Mouse (Mus musculus): ENCODE measurements around the gene Gpr61. TPM values are rescaled to one million over a fixed set of nuclear protein-coding genes. Genes with fewer than 3 reads are reported as not detected.

Gene Gpr61
- total and polyA plus RNA-seq, 2 experiments from 2014 or later, result 7.8 to 12.8 TPM

DNA sequence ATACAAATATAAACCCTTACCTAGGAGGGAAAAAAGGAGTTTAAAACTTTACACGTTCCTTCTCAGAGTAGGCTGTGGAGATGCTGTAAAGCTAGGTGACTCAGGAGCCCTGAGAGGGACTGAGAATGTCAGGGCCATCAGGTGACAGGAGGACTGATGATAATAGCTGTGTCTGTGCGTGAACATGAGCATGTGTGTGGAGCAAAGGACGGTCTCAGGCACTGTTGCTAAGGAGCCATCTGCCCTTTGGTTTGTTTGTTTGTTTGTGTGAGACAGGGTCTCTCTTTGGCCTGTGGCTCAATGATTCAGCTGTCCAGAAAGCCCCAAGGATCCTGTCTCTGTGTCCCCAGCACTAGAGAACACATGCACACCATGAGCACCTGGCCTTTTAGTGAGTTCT lies 33.6 kb downstream of the Gpr61 start:
- H3K9me3 ChIP-seq (ENCODE audit: low read length), result no peaks in the 10 kb centered on the region
- H3K9ac ChIP-seq (replicated peaks; ENCODE audit: low read length, poor library complexity, severe bottlenecking), result no peak overlapping the region
- H3K27ac ChIP-seq (ENCODE audit: low read depth, low read length), result no peak overlapping the region
- no peak overlapping the region for H3K4me3 ChIP-seq (ENCODE audit: low read depth, low read length)
- H3K36me3 ChIP-seq (ENCODE audit: insufficient read depth, low read length), result peaks cover 35% of the 10 kb centered on the region
- no peaks in the 10 kb centered on the region for H3K27me3 ChIP-seq (ENCODE audit: insufficient read depth, low read length)
- no peak overlapping the region for H3K4me2 ChIP-seq (ENCODE audit: low read depth, low read length, poor library complexity, severe bottlenecking)
- no peaks in the 10 kb centered on the region for H3K4me1 ChIP-seq (ENCODE audit: insufficient read depth, low read length)
- TF ChIP-seq CTCF (IDR thresholded peaks at IDR 0.05), result no peak
- DNase-seq (ENCODE audit: low spot score), result no peak
- 86% methylated on average over 3 of the region's 3 CpGs for WGBS
- ATAC-seq (ENCODE audit: low FRiP score), result no peak

DNA sequence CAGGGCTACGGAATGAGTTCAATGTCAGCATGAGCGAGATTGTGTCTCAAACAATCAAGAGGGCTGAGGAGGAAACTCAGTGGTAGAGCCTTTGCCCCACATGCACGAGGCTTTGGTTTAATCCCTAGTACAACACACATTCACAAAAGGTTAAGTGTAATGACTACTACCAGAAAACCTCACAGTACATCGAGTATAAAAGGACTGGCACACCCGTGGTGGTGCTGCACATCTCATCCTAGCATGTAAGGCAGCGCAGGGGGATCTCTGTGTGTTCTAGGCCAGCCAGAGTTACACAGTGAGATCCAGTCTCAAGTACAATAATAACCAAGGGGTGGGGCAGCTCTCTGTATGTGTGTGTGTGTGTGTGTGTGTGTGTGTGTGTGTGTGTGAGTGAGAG lies 37.2 kb downstream of the Gpr61 start:
- no peak for ATAC-seq (ENCODE audit: low FRiP score)
- TF ChIP-seq CTCF (IDR thresholded peaks at IDR 0.05), result no peak

DNA sequence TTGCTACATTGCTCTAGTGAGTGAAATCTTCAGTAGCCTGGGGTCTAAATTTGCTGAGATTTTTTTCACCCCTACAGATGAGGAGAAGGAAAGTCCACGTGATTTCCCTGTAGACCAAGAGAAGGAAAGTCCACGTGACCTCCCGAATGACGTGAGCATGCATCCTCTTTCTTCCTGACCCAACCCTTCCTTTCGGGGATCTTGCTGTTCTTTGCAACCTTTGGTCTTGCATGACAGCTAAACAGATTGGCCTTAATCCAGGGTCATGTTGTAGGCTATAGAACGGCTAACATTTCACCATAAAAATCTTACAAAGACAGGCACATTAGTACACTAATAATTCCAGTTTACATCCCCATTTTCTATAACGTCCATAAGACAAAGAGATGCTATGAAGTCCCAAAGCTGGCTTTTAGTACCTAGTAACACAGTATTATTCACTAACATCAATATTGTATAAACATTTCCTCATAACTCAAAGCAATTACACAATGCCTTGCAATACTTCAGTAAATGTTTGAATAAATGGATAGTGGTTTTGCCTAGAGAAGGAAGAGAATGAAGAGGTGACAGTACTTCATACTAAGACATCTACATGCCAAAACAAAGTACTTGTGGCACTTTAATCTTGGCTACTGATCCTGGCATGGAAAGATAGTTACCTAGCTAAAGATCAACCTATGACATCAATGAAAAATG lies 40.9 kb downstream of the Gpr61 start:
- Histone ChIP-seq H3K36me3 (ENCODE audit: insufficient read depth, low read length) (peaks cover 42% of the 10 kb centered on the region), H3K4me3 (ENCODE audit: low read depth, low read length) (no peak overlapping the region), H3K9ac (replicated peaks; ENCODE audit: low read length, poor library complexity, severe bottlenecking) (no peak overlapping the region), H3K27ac (ENCODE audit: low read depth, low read length) (no peak overlapping the region), H3K4me1 (ENCODE audit: insufficient read depth, low read length) (no peaks in the 10 kb centered on the region), H3K9me3 (ENCODE audit: low read length) (no peaks in the 10 kb centered on the region), H3K27me3 (ENCODE audit: insufficient read depth, low read length) (no peaks in the 10 kb centered on the region), H3K4me2 (ENCODE audit: low read depth, low read length, poor library complexity, severe bottlenecking) (no peak overlapping the region)
- ATAC-seq (ENCODE audit: low FRiP score), result no peak
- DNase-seq (ENCODE audit: low spot score), result no peak
- TF ChIP-seq CTCF (IDR thresholded peaks at IDR 0.05), result no peak
- 94% methylated on average over 7 of the region's 7 CpGs for WGBS

More for the DNA sequence above, 37.2 kb downstream of the Gpr61 start:
- H3K4me1 ChIP-seq (ENCODE audit: insufficient read depth, low read length), result no peaks in the 10 kb centered on the region
- H3K27me3 ChIP-seq (ENCODE audit: insufficient read depth, low read length), result no peaks in the 10 kb centered on the region
- H3K4me3 ChIP-seq (ENCODE audit: low read depth, low read length), result no peak overlapping the region
- H3K27ac ChIP-seq (ENCODE audit: low read depth, low read length), result no peak overlapping the region
- H3K36me3 ChIP-seq (ENCODE audit: insufficient read depth, low read length), result peaks cover 40% of the 10 kb centered on the region
- no peak overlapping the region for H3K4me2 ChIP-seq (ENCODE audit: low read depth, low read length, poor library complexity, severe bottlenecking)
- WGBS, result 90% methylated on average over 6 of the region's 6 CpGs
- no peaks in the 10 kb centered on the region for H3K9me3 ChIP-seq (ENCODE audit: low read length)
- no peak for DNase-seq (ENCODE audit: low spot score)
- no peak overlapping the region for H3K9ac ChIP-seq (replicated peaks; ENCODE audit: low read length, poor library complexity, severe bottlenecking)

- DNase-seq (ENCODE audit: low spot score) (no peak), ATAC-seq (ENCODE audit: low FRiP score) (no peak)
- Histone ChIP-seq H3K4me2 (ENCODE audit: low read depth, low read length, poor library complexity, severe bottlenecking) (no peak overlapping the region), H3K9ac (replicated peaks; ENCODE audit: low read length, poor library complexity, severe bottlenecking) (no peak overlapping the region), H3K36me3 (ENCODE audit: insufficient read depth, low read length) (peaks cover 45% of the 10 kb centered on the region), H3K4me1 (ENCODE audit: insufficient read depth, low read length) (no peaks in the 10 kb centered on the region), H3K4me3 (ENCODE audit: low read depth, low read length) (no peak overlapping the region), H3K27me3 (ENCODE audit: insufficient read depth, low read length) (no peaks in the 10 kb centered on the region), H3K27ac (ENCODE audit: low read depth, low read length) (no peak overlapping the region), H3K9me3 (ENCODE audit: low read length) (no peaks in the 10 kb centered on the region)
- no peak for TF ChIP-seq CTCF (IDR thresholded peaks at IDR 0.05)
- 80% methylated on average over 4 of the region's 4 CpGs for WGBS
Observed at GRCm38 (mm10) chr3:108112666-108113065, 42.0 kb downstream of the Gpr61 start.

DNA sequence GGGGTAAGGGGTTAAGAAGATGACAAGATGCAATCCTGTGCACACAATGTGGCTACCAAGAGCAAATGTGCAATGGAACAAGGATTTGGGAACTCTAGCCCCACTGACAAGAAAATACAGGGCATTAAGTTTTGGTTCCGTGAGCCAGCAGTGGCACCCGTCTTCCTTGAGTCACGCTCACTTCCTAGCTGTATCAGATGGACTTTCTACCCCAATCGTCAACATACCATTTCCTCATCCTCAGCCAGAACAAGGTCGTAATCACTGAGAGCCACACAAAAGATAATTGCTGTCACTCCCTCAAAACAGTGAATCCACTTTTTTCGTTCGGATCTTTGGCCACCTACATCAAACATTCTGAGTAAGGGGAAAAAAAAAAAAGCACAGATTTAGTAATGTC lies 42.4 kb downstream of the Gpr61 start:
- Histone ChIP-seq H3K9ac (replicated peaks; ENCODE audit: low read length, poor library complexity, severe bottlenecking) (no peak overlapping the region), H3K27ac (ENCODE audit: low read depth, low read length) (no peak overlapping the region), H3K4me2 (ENCODE audit: low read depth, low read length, poor library complexity, severe bottlenecking) (no peak overlapping the region), H3K4me3 (ENCODE audit: low read depth, low read length) (no peak overlapping the region), H3K36me3 (ENCODE audit: insufficient read depth, low read length) (peaks cover 41% of the 10 kb centered on the region), H3K9me3 (ENCODE audit: low read length) (no peaks in the 10 kb centered on the region), H3K27me3 (ENCODE audit: insufficient read depth, low read length) (no peaks in the 10 kb centered on the region), H3K4me1 (ENCODE audit: insufficient read depth, low read length) (no peaks in the 10 kb centered on the region)
- 91% methylated on average over 7 of the region's 7 CpGs for WGBS
- no peak for TF ChIP-seq CTCF (IDR thresholded peaks at IDR 0.05)
- DNase-seq (ENCODE audit: low spot score) (no peak), ATAC-seq (ENCODE audit: low FRiP score) (no peak)

DNA sequence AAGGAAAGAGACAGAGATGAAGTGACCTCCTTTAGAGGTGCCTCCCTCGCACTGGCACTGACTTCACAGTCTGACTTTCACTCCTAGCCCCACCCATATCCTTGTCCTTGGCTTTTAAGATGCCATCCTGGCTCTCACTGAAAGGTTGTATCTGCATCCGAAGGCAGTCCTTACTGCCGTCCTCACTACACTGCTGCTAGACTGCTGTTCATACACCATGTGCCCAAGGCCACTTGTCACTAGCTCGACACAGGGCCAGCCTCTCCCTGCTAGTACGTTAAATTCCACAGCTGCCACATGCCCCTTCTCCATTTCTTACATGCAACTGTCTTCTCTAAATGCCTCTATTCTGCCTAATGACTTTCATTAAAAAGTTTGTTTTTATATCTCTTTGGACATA lies 43.4 kb downstream of the Gpr61 start:
- Histone ChIP-seq H3K36me3 (ENCODE audit: insufficient read depth, low read length) (peaks cover 40% of the 10 kb centered on the region), H3K4me1 (ENCODE audit: insufficient read depth, low read length) (no peaks in the 10 kb centered on the region), H3K27me3 (ENCODE audit: insufficient read depth, low read length) (no peaks in the 10 kb centered on the region), H3K4me2 (ENCODE audit: low read depth, low read length, poor library complexity, severe bottlenecking) (no peak overlapping the region), H3K9ac (replicated peaks; ENCODE audit: low read length, poor library complexity, severe bottlenecking) (no peak overlapping the region), H3K27ac (ENCODE audit: low read depth, low read length) (no peak overlapping the region), H3K4me3 (ENCODE audit: low read depth, low read length) (no peak overlapping the region), H3K9me3 (ENCODE audit: low read length) (no peaks in the 10 kb centered on the region)
- ATAC-seq (ENCODE audit: low FRiP score) (no peak), DNase-seq (ENCODE audit: low spot score) (no peak)
- TF ChIP-seq CTCF (IDR thresholded peaks at IDR 0.05), result no peak
- 89% methylated on average over 5 of the region's 5 CpGs for WGBS
